Mouse (Mus musculus) embryonic fibroblast, embryonic 13.5 days (primary cell): ENCODE results near the gene Gm20388.

Source experiments
- CTCF ChIP-seq: IDR thresholded peaks from 2 replicates; pipeline ENCODE4 v1.5.1; 2011; ENCODE audit warnings: mild to moderate bottlenecking, control low read depth, low read length, moderate library complexity, borderline replicate concordance; ENCODE audit not compliant: insufficient read depth
- POLR2A ChIP-seq: IDR thresholded peaks from 2 replicates; pipeline ENCODE4 v1.6.1; 2011; ENCODE audit warnings: low read depth, mild to moderate bottlenecking, control low read depth, low read length, moderate library complexity

DNA sequence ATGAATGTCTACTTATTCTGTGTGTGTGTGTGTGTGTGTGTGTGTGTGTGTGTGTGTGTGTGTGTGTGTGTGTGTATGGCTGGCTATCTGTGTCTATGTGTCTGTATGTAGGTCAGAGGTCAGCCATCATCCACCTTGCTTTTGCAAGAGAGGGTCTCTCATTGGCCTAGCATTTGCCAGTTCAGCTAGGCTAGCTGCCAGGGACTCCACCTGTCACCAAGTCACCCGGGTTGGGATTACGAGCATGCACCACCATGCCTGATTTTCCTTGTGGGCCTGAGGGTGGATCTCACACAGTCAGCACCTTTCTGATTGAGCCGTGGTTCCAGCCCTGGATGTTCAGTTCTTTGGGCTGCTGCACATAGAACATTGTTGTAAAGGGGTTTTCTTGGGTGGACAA lies 2325.9 kb downstream of the Gm20388 start:
- no peak for TF ChIP-seq CTCF
- no peak for TF ChIP-seq POLR2A
